Mouse (Mus musculus): ENCODE data around the gene Pcsk1n. TPM values are rescaled to one million over a fixed set of nuclear protein-coding genes. Genes with fewer than 3 reads are reported as not detected.
A peak's percentile ranks its signal among the peaks of the same experiment; 100 is the strongest.

Pcsk1n gene
- polyA plus RNA-seq, 1 experiment, result 0.16 TPM

DNA sequence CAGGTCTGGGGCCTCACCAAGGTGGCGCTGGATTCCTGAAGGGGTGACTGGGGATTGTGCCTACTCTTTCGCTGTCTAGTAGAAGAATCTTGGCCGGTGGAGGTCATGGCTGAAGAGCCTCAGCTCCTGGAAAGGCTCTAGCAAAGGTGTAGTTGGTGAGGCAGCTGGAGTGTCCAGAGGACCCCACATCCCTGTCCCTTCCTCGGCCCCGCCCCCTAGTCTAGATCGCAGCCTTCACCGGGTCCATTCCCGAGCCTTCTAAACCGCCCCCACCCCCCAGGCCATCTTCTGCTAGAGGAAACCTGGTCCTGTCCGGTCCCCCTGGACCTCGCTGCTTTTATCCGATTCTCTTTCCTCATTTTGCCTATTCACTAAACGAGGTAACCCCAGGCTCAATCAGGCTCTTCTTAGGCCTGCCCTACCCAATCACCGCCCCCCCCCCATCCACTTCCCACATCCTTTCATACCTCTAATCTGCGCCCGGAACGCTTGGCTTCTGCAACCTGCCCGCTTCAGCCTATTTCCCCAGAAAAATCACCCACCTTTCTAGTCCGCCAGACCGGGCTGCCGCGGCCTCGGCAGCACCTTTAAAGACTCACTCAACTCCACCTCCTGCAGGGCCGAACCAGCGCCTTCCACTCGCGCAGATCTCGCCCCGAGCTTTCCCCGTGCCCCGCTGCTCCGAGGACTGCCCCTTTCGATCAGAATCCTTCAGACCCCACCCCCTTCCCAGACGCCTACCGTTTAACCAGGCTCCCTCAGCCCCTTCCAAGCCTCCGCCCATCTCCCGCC is 27.7 kb downstream of the Pcsk1n start, which contains the start of gene Hdac6:
Hdac6 (minus strand) TSS at position 782 of the 792 bp plus-strand sequence.
- Histone ChIP-seq H3K4me1 (ENCODE audit: control insufficient read depth, insufficient read depth, insufficient read length) (no peaks in the 10 kb centered on the region; the same call in 1 of the 2 replicates), H3K36me3 (ENCODE audit: control insufficient read depth, insufficient read depth, low read length) (no peaks in the 10 kb centered on the region), H3K4me3 (ENCODE audit: extremely low read depth, insufficient read depth, insufficient read length) (peak within 1 kb of the TSS; percentile 69), H3K27me3 (ENCODE audit: control insufficient read depth, insufficient read depth, low read length) (no peaks in the 10 kb centered on the region), H3K27ac (ENCODE audit: insufficient read depth, low read length) (0 out of 2 replicates have a peak within 1 kb of the TSS, but pooled peaks have one; percentile 13)
- TF ChIP-seq POLR2A (IDR thresholded peaks at IDR 0.05; ENCODE audit: low read depth, low read length) (no peak), CTCF (IDR thresholded peaks at IDR 0.05; ENCODE audit: extremely low read depth, insufficient read depth, insufficient read length, insufficient replicate concordance) (no peak)
- DNase-seq (ENCODE audit: low read depth in 1 of 2, low spot score in 2 of 2), result no peak
- 29% methylated on average over 37 of the region's 37 CpGs for WGBS

DNA sequence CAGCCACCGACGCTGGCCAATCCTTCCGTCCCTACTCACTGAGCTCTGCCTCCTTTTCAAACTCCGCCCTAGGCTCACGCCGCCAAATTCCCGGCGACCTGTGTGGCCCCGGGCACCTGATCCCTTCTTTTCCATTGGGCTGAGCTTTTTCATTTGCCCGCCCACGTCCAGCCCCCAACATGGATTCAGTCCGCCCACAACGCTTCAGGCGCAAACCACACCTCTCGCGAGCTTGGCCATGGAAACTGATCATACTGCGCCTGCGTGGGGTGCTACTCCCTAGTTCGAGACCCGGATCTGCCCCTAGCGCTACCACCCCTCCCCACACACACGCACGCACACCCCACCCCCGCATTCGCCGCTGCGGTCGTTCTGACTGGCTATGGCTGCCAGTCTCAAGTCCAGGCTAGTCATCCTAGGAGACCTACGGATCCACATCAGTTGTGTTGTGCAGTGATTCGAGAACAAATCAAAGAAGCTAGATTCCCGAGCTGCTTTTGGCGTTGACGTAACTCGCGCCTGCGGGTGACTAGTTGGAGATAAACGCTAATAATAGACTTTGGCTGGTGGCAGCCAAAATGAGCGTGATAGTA is 28.4 kb downstream of the Pcsk1n start:
- Histone ChIP-seq H3K27me3 (ENCODE audit: control insufficient read depth, insufficient read depth, low read length) (no peaks in the 10 kb centered on the region), H3K27ac (ENCODE audit: insufficient read depth, low read length) (0 out of 2 replicates have a peak overlapping the region, but pooled peaks have one; percentile 13), H3K4me1 (ENCODE audit: control insufficient read depth, insufficient read depth, insufficient read length) (no peaks in the 10 kb centered on the region; the same call in 1 of the 2 replicates), H3K4me3 (ENCODE audit: extremely low read depth, insufficient read depth, insufficient read length) (peak overlapping the region; percentile 69), H3K36me3 (ENCODE audit: control insufficient read depth, insufficient read depth, low read length) (no peaks in the 10 kb centered on the region)
- 23% methylated on average over 38 of the region's 38 CpGs for WGBS
- DNase-seq (ENCODE audit: low read depth in 1 of 2, low spot score in 2 of 2), result peak; percentile 76 to 82
- TF ChIP-seq POLR2A (IDR thresholded peaks at IDR 0.05; ENCODE audit: low read depth, low read length) (no peak), CTCF (IDR thresholded peaks at IDR 0.05; ENCODE audit: extremely low read depth, insufficient read depth, insufficient read length, insufficient replicate concordance) (no peak)

GRCm38 (mm10) chrX:7950091-7950490 is 30.5 kb downstream of the Pcsk1n start:
- no peaks in the 10 kb centered on the region for H3K36me3 ChIP-seq (ENCODE audit: control insufficient read depth, insufficient read depth, low read length)
- H3K27me3 ChIP-seq (ENCODE audit: control insufficient read depth, insufficient read depth, low read length), result no peaks in the 10 kb centered on the region
- H3K4me1 ChIP-seq (ENCODE audit: control insufficient read depth, insufficient read depth, insufficient read length), result no peaks in the 10 kb centered on the region; the same call in 1 of the 2 replicates
- no peak for DNase-seq (ENCODE audit: low read depth in 1 of 2, low spot score in 2 of 2)
- H3K4me3 ChIP-seq (ENCODE audit: extremely low read depth, insufficient read depth, insufficient read length), result no peak overlapping the region
- 90% methylated on average over 7 of the region's 7 CpGs for WGBS
- H3K27ac ChIP-seq (ENCODE audit: insufficient read depth, low read length), result no peak overlapping the region
- TF ChIP-seq CTCF (IDR thresholded peaks at IDR 0.05; ENCODE audit: extremely low read depth, insufficient read depth, insufficient read length, insufficient replicate concordance), result no peak

GRCm38 (mm10) chrX:7958868-7959267 is 39.2 kb downstream of the Pcsk1n start:
- no peak overlapping the region for H3K27ac ChIP-seq (ENCODE audit: insufficient read depth, low read length)
- H3K36me3 ChIP-seq (ENCODE audit: control insufficient read depth, insufficient read depth, low read length), result no peaks in the 10 kb centered on the region
- H3K27me3 ChIP-seq (ENCODE audit: control insufficient read depth, insufficient read depth, low read length), result no peaks in the 10 kb centered on the region
- no peak for DNase-seq (ENCODE audit: low read depth in 1 of 2, low spot score in 2 of 2)
- 94% methylated on average over 9 of the region's 9 CpGs for WGBS
- TF ChIP-seq CTCF (IDR thresholded peaks at IDR 0.05; ENCODE audit: extremely low read depth, insufficient read depth, insufficient read length, insufficient replicate concordance) (no peak), POLR2A (IDR thresholded peaks at IDR 0.05; ENCODE audit: low read depth, low read length) (no peak)
- H3K4me3 ChIP-seq (ENCODE audit: extremely low read depth, insufficient read depth, insufficient read length), result no peak overlapping the region
- peaks cover 4% of the 10 kb centered on the region; the same call in 1 of the 2 replicates for H3K4me1 ChIP-seq (ENCODE audit: control insufficient read depth, insufficient read depth, insufficient read length)

DNA sequence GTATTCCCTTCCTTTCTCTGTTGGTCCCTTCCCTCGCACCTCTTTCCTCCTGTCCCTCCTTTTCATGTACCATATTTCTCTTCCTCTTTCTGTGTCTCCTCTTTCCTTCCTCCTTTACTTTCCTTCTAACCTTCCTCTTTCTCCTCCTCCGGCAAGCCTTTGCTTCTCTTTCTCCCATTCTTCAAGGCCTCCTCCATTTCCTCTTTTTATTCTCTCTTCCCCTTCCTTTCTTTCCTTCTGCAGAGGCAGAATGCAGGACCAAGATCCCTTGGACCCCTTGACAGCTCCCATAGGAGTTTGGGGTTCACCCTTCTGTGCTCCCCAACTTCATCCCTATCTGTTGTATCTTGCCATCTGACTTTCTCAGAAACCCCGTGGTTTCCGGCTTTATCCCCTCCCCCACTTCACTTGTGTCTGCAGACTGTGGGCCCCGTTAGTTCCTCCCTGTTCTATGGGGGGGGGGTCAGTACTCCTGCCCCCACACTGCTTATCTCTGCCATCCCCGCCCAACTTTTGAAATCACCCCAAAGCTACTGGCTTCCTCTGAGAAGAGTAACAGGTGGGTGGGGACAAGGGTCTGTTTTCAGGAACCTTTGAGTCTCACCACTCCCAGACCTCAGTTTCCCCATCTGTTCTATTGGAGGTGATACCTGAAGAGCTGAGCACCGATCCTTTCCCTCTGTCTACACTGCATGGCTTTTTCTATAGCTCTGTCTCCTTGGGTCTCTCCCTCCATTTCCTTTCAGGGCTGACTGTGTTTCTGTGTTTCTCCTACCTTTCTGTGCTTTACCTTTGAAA is 44.4 kb downstream of the Pcsk1n start:
- 40% methylated on average over 7 of the region's 7 CpGs for WGBS
- DNase-seq (ENCODE audit: low read depth in 1 of 2, low spot score in 2 of 2), result no peak
- H3K27ac ChIP-seq (ENCODE audit: insufficient read depth, low read length), result no peak overlapping the region
- H3K27me3 ChIP-seq (ENCODE audit: control insufficient read depth, insufficient read depth, low read length), result no peaks in the 10 kb centered on the region
- peaks cover 6% of the 10 kb centered on the region; the same call in 1 of the 2 replicates for H3K4me1 ChIP-seq (ENCODE audit: control insufficient read depth, insufficient read depth, insufficient read length)
- TF ChIP-seq POLR2A (IDR thresholded peaks at IDR 0.05; ENCODE audit: low read depth, low read length) (no peak), CTCF (IDR thresholded peaks at IDR 0.05; ENCODE audit: extremely low read depth, insufficient read depth, insufficient read length, insufficient replicate concordance) (no peak)
- H3K4me3 ChIP-seq (ENCODE audit: extremely low read depth, insufficient read depth, insufficient read length), result no peak overlapping the region
- H3K36me3 ChIP-seq (ENCODE audit: control insufficient read depth, insufficient read depth, low read length), result no peaks in the 10 kb centered on the region

DNA sequence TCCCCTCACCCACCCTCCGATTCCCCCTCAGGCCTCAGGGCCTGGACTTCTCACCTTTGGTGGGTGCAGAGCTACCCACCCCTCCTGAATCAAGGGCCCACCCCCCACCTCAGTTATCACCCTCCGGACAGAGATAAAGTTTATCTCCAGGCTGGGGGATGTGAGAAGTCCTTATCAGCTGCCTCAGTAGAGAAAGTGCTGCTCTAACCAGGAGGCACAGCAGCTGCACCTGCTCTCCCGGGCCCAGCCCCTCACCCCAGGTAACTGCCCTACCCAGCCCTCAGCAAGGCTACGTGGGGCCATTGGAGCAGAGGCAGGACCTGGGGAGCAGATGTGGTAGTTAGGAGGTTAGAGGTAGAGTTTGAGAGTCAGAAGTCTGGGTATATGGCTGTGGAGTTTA is 46.5 kb downstream of the Pcsk1n start:
- H3K4me3 ChIP-seq (ENCODE audit: extremely low read depth, insufficient read depth, insufficient read length), result peak overlapping the region; percentile 14; the same call in 1 of the 2 replicates
- H3K27ac ChIP-seq (ENCODE audit: insufficient read depth, low read length), result no peak overlapping the region; the same call in 1 of the 2 replicates
- TF ChIP-seq CTCF (IDR thresholded peaks at IDR 0.05; ENCODE audit: extremely low read depth, insufficient read depth, insufficient read length, insufficient replicate concordance) (no peak), POLR2A (IDR thresholded peaks at IDR 0.05; ENCODE audit: low read depth, low read length) (no peak)
- DNase-seq (ENCODE audit: low read depth in 1 of 2, low spot score in 2 of 2), result no peak
- no peaks in the 10 kb centered on the region for H3K36me3 ChIP-seq (ENCODE audit: control insufficient read depth, insufficient read depth, low read length)
- H3K27me3 ChIP-seq (ENCODE audit: control insufficient read depth, insufficient read depth, low read length), result no peaks in the 10 kb centered on the region
- H3K4me1 ChIP-seq (ENCODE audit: control insufficient read depth, insufficient read depth, insufficient read length), result peaks cover 6% of the 10 kb centered on the region; the same call in 1 of the 2 replicates
- WGBS, result 71% methylated on average over 4 of the region's 4 CpGs

Measured in spleen, adult 2 months (tissue).